Mouse (Mus musculus) myocyte (in vitro differentiated cells): ENCODE measurements around the gene Slc9a1. TPM values are rescaled to one million over a fixed set of nuclear protein-coding genes. Genes with fewer than 3 reads are reported as not detected.

Experiments
- H3K27me3 ChIP-seq: one replicate; pipeline ENCODE4 v1.6.1; 2011; ENCODE audit not compliant: control insufficient read depth, insufficient read depth, insufficient read length
- H3K36me3 ChIP-seq: one replicate; pipeline ENCODE4 v1.6.1; 2011; ENCODE audit not compliant: control insufficient read depth, insufficient read depth
- H3K4me2 ChIP-seq: one replicate; pipeline ENCODE4 v1.6.1; 2011; ENCODE audit warnings: low read depth, control low read depth
- H3K4me3 ChIP-seq: one replicate; pipeline ENCODE4 v1.5.1; 2011; ENCODE audit warnings: mild to moderate bottlenecking, control low read depth, moderate library complexity
- H3K79me2 ChIP-seq: one replicate; pipeline ENCODE4 v1.6.1; 2011; ENCODE audit not compliant: control insufficient read depth, insufficient read depth
- H3ac ChIP-seq: one replicate; pipeline ENCODE4 v1.6.1; 2011; ENCODE audit not compliant: control insufficient read depth, insufficient read length
- CEBPB ChIP-seq: IDR thresholded peaks from 2 replicates; pipeline ENCODE4 v1.6.1; 2011; ENCODE audit warnings: mild to moderate bottlenecking, moderate library complexity; ENCODE audit not compliant: poor library complexity, insufficient read depth, severe bottlenecking
- E2F4 ChIP-seq: IDR thresholded peaks from one replicate; pipeline ENCODE4 v1.6.1; 2011; ENCODE audit warnings: mild to moderate bottlenecking, control low read depth, moderate library complexity; ENCODE audit not compliant: insufficient read depth
- MAX ChIP-seq: IDR thresholded peaks from one replicate; pipeline ENCODE4 v1.6.1; 2011; ENCODE audit warnings: low read depth, mild to moderate bottlenecking, control low read depth
- MYOD1 ChIP-seq, 3 experiments: IDR thresholded peaks; one replicate each; pipeline ENCODE4 v1.6.1; 2011; ENCODE audit warnings: control low read depth in 2 of 3, low read depth in 2 of 3, mild to moderate bottlenecking in 2 of 3, moderate library complexity in 1 of 3; ENCODE audit not compliant: insufficient read length in 2 of 3, control insufficient read depth in 1 of 3
- MYOG ChIP-seq, 3 experiments: IDR thresholded peaks; one replicate each; pipeline ENCODE4 v1.6.1; 2011; ENCODE audit warnings: control low read depth in 2 of 3, low read depth in 2 of 3, mild to moderate bottlenecking in 2 of 3; ENCODE audit not compliant: insufficient read length in 2 of 3, control insufficient read depth in 1 of 3, insufficient read depth in 1 of 3
- POLR2A ChIP-seq: IDR thresholded peaks from one replicate; pipeline ENCODE4 v1.6.1; 2011; ENCODE audit warnings: low read depth, mild to moderate bottlenecking, control low read depth, moderate library complexity; ENCODE audit not compliant: insufficient read length
- POLR2AphosphoS2 ChIP-seq: IDR thresholded peaks from one replicate; pipeline ENCODE4 v1.6.1; 2011; ENCODE audit warnings: low read depth, control low read depth; ENCODE audit not compliant: insufficient read length
- REST ChIP-seq: IDR thresholded peaks from one replicate; pipeline ENCODE4 v1.6.1; 2011; ENCODE audit warnings: mild to moderate bottlenecking, control low read depth, moderate library complexity; ENCODE audit not compliant: insufficient read depth, insufficient read length
- SRF ChIP-seq: IDR thresholded peaks from one replicate; pipeline ENCODE4 v1.6.1; 2011; ENCODE audit warnings: low read depth; ENCODE audit not compliant: control insufficient read depth, insufficient read length
- TCF12 ChIP-seq: IDR thresholded peaks from one replicate; pipeline ENCODE4 v1.6.1; 2011; ENCODE audit warnings: mild to moderate bottlenecking, control low read depth; ENCODE audit not compliant: poor library complexity, insufficient read depth, severe bottlenecking
- TCF3 ChIP-seq: IDR thresholded peaks from one replicate; pipeline ENCODE4 v1.6.1; 2011; ENCODE audit warnings: low read depth, control low read depth; ENCODE audit not compliant: insufficient read length
- USF1 ChIP-seq: IDR thresholded peaks from one replicate; pipeline ENCODE4 v1.6.1; 2011; ENCODE audit warnings: low read depth, mild to moderate bottlenecking, control low read depth, moderate library complexity
- polyA plus RNA-seq: library from polyadenylated mRNA; unstranded; fragments of >200 nt; fragmentation: generic; extraction: Trizol; gene quantifications from one replicate; pipeline ENCODE4 v1.2.1, GENCODE M21; 2012; ENCODE audit warnings: missing spikeins

The Slc9a1 gene
- polyA plus RNA-seq, 1 experiment, result 23.3 TPM

- Histone ChIP-seq H3K36me3 (no peaks in the 10 kb centered on the region), H3K79me2 (peaks cover 11% of the 10 kb centered on the region), H3K4me3 (no peak overlapping the region), H3K27me3 (no peaks in the 10 kb centered on the region), H3K4me2 (peak overlapping the region; percentile 68), H3ac (no peak overlapping the region)
- TF ChIP-seq REST, result no peak
- TF ChIP-seq TCF3, result no peak
- no peak for TF ChIP-seq MYOG (IDR thresholded peaks at IDR 0.05; ENCODE audit: control insufficient read depth in 1 of 3, insufficient read depth in 1 of 3, insufficient read length in 2 of 3, low read depth in 2 of 3)
- no peak for TF ChIP-seq MAX
- no peak for TF ChIP-seq TCF12
Measured at GRCm38 (mm10) chr4:133408006-133408405, 38.5 kb downstream of the Slc9a1 start.

GRCm38 (mm10) chr4:133410994-133411393 is 41.5 kb downstream of the Slc9a1 start:
- no peaks in the 10 kb centered on the region for H3K27me3 ChIP-seq
- H3K4me3 ChIP-seq, result no peak overlapping the region
- H3K79me2 ChIP-seq, result peaks cover 8% of the 10 kb centered on the region
- TF ChIP-seq MAX, result no peak
- no peak for TF ChIP-seq SRF
- TF ChIP-seq TCF12, result no peak
- TF ChIP-seq MYOD1 (IDR thresholded peaks at IDR 0.05; ENCODE audit: control insufficient read depth in 1 of 3, insufficient read length in 2 of 3, low read depth in 2 of 3), result no peak
- no peak for TF ChIP-seq CEBPB
- TF ChIP-seq USF1, result no peak
- TF ChIP-seq REST, result no peak
- no peak for TF ChIP-seq TCF3
- TF ChIP-seq POLR2A, result no peak
- TF ChIP-seq E2F4, result no peak
- no peak for TF ChIP-seq MYOG (IDR thresholded peaks at IDR 0.05; ENCODE audit: control insufficient read depth in 1 of 3, insufficient read depth in 1 of 3, insufficient read length in 2 of 3, low read depth in 2 of 3)
- no peak for TF ChIP-seq POLR2AphosphoS2
- no peak overlapping the region for H3K4me2 ChIP-seq
- H3K36me3 ChIP-seq, result no peaks in the 10 kb centered on the region
- H3ac ChIP-seq, result no peak overlapping the region

- Histone ChIP-seq H3K27me3 (no peaks in the 10 kb centered on the region), H3ac (no peak overlapping the region), H3K36me3 (no peaks in the 10 kb centered on the region), H3K4me2 (no peak overlapping the region), H3K4me3 (no peak overlapping the region), H3K79me2 (peaks cover 8% of the 10 kb centered on the region)
- TF ChIP-seq POLR2AphosphoS2, result no peak
Measured at GRCm38 (mm10) chr4:133412096-133412495, 42.6 kb downstream of the Slc9a1 start.

- no peak overlapping the region for H3ac ChIP-seq
- peaks cover 8% of the 10 kb centered on the region for H3K79me2 ChIP-seq
- TF ChIP-seq SRF (no peak), POLR2A (no peak), TCF12 (no peak), E2F4 (no peak), POLR2AphosphoS2 (no peak), MYOD1 (IDR thresholded peaks at IDR 0.05; ENCODE audit: control insufficient read depth in 1 of 3, insufficient read length in 2 of 3, low read depth in 2 of 3) (no peak), TCF3 (no peak), MAX (no peak), REST (no peak), MYOG (IDR thresholded peaks at IDR 0.05; ENCODE audit: control insufficient read depth in 1 of 3, insufficient read depth in 1 of 3, insufficient read length in 2 of 3, low read depth in 2 of 3) (no peak), USF1 (no peak), CEBPB (no peak)
- H3K4me2 ChIP-seq, result no peak overlapping the region
- no peaks in the 10 kb centered on the region for H3K36me3 ChIP-seq
- no peaks in the 10 kb centered on the region for H3K27me3 ChIP-seq
- no peak overlapping the region for H3K4me3 ChIP-seq
Measured at GRCm38 (mm10) chr4:133412575-133413540, 43.4 kb downstream of the Slc9a1 start.

GRCm38 (mm10) chr4:133413617-133414016 is 44.1 kb downstream of the Slc9a1 start:
- TF ChIP-seq SRF (no peak), TCF12 (no peak), MAX (no peak), TCF3 (no peak), MYOD1 (IDR thresholded peaks at IDR 0.05; ENCODE audit: control insufficient read depth in 1 of 3, insufficient read length in 2 of 3, low read depth in 2 of 3) (no peak), MYOG (IDR thresholded peaks at IDR 0.05; ENCODE audit: control insufficient read depth in 1 of 3, insufficient read depth in 1 of 3, insufficient read length in 2 of 3, low read depth in 2 of 3) (no peak), POLR2AphosphoS2 (no peak), POLR2A (no peak), USF1 (no peak), REST (no peak), CEBPB (no peak), E2F4 (no peak)
- H3K4me3 ChIP-seq, result no peak overlapping the region
- H3K27me3 ChIP-seq, result no peaks in the 10 kb centered on the region
- no peak overlapping the region for H3K4me2 ChIP-seq
- no peaks in the 10 kb centered on the region for H3K36me3 ChIP-seq
- no peak overlapping the region for H3ac ChIP-seq
- peaks cover 5% of the 10 kb centered on the region for H3K79me2 ChIP-seq
